Mouse (Mus musculus): ENCODE measurements around the gene Dnm1.

Gene Dnm1

GRCm38 (mm10) chr2:32339912-32340642 is 13.1 kb downstream of the Dnm1 start:
- no peak for DNase-seq (ENCODE audit: low spot score in 2 of 2)

DNA sequence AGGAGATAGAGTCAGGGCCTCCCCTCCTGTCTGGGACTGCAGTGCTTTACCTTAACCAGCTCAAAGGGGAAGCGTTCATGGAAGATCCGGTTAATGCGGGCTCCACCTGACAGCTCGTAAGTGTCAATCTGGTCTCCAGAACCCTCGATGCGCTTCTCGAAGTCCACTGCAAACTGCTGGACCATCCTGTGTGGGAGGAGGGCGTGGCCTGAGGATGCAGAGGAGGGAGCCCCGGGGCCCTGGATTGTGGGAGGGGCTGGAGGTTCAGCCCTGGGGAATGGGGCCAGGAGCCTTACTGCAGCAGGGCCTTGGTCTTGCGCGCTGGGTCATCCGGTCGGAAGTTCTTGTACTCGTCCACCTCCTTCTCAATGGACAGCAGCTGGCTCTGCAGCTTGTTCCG is 17.2 kb downstream of the Dnm1 start:
- DNase-seq (ENCODE audit: low spot score in 2 of 2) = no peak

- DNase-seq (ENCODE audit: low spot score in 2 of 2) = no peak
These were observed 21.0 kb downstream of the Dnm1 start for GRCm38 (mm10) chr2:32332159-32332558.

DNA sequence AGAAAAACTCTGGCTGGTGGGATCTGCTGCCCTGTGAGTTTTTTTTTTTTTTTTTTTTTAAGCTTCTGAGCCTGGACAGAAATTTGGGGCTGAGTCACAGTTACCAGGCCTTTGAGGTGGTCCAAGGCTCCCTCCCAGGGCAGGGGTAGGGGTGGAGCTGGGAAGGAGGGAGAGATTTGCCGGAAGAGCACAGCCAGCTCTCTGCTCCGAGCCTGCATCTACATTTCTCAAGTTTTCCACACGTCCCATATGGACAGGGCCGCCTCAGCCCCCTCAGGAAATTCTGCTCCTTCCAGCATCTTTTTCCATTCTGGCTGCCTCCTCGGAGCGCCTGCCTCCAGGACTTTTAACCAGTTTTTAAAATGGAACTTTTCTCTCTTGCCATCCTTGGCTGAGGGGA is 23.6 kb downstream of the Dnm1 start:
- no peak for DNase-seq (ENCODE audit: low spot score in 2 of 2)

GRCm38 (mm10) chr2:32328911-32329460 is 24.2 kb downstream of the Dnm1 start:
- no peak for DNase-seq (ENCODE audit: low spot score in 2 of 2)

DNA sequence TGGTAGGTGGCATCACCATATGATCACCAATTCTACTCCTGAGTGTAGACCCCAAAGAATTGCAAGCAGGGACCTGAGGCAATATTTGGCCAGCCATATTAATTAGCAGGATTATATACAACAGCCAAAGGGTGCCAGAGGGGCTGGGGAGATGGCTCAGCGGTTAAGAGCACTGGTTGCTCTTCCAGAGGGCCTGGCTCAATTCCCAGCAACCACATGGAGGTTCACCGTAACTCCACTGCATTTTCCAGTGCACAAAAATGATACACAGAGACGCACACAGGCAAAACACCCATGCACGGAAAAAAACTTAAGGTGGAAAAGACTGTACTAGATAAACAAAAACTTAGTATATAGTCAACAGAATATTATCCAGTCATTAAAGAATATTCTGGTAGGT is 25.9 kb downstream of the Dnm1 start:
- DNase-seq (ENCODE audit: low spot score in 2 of 2) = no peak

- no peak for DNase-seq (ENCODE audit: low spot score in 2 of 2)
These were observed 27.8 kb downstream of the Dnm1 start for GRCm38 (mm10) chr2:32325342-32325741.

DNA sequence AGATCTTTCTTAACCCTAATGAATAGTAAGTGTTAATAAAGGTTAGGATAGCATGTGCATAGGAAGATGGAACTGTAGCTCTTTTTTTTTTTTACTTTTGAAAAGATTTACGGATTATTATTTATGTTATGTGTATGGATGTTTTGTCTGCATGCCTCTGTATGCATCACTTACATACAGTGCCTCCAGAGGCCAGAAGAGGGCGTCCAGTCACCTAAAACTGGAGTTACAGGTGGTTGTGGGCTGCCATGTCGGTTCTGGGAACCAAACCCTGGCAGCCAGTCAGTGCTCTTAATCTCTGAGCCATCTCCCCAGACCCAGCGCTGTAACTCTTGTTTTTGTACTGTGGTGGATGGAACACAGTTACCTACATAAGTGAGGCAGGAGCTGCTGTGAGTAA is 28.8 kb downstream of the Dnm1 start:
- no peak for DNase-seq (ENCODE audit: low spot score in 2 of 2)

- no peak for DNase-seq (ENCODE audit: low spot score in 2 of 2)
These were observed 30.1 kb downstream of the Dnm1 start for GRCm38 (mm10) chr2:32322754-32323741.

GRCm38 (mm10) chr2:32321591-32322298 is 31.4 kb downstream of the Dnm1 start:
- no peak for DNase-seq (ENCODE audit: low spot score in 2 of 2)

GRCm38 (mm10) chr2:32320721-32321120 is 32.4 kb downstream of the Dnm1 start:
- no peak for DNase-seq (ENCODE audit: low spot score in 2 of 2)

DNA sequence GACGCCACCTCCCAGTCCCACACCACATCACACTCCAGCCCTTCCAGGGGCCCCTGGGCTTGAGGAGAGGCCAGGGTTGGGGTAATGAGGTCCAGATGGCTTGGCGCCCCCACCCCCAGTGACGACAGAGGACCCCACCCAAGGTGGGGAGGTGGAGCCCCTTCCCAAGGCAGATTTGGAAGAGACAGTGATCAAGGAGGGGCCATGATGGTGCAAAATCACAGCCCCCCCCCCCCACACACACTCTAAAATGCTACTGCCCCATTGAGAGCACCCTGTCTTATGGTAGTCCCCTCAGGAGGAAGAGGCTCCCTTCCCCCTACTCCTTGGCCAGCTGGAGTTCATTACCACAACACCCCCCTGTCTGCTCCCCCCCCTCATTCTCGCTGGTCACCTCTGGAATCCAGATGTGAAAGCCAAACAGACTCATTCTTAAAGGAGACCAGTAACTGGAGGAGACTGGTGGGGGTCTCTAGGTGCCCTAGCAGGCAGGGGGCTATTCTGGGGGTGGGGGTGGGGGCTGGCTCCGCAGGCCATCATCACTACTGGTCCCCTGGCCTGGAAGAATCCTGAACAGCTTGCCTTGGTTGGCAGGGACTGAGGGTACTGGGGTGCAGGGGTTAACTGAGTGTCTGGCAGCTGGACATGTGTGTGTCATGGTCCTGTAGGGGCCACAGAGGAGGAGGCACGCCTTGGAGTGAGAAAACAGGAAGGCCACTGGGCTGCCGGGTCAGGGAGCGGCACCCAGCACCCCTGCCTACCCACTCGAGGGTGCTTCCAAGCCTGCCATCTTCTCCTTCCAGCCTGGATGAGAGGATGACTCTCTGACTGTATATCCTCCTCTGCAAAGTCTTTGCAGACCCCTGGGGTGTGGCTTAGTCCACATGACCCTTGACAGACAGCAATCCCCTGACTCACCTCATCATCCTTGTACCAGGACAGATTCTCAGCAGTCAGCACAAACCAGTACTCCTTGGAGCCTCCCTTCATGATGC is 33.3 kb downstream of the Dnm1 start:
- DNase-seq (ENCODE audit: low spot score in 2 of 2) = peak; percentile 63 to 75

GRCm38 (mm10) chr2:32318709-32319585 is 34.2 kb downstream of the Dnm1 start:
- no peak for DNase-seq (ENCODE audit: low spot score in 2 of 2)

GRCm38 (mm10) chr2:32317791-32318417 is 35.2 kb downstream of the Dnm1 start:
- DNase-seq (ENCODE audit: low spot score in 2 of 2) = peak; percentile 80 to 81

DNA sequence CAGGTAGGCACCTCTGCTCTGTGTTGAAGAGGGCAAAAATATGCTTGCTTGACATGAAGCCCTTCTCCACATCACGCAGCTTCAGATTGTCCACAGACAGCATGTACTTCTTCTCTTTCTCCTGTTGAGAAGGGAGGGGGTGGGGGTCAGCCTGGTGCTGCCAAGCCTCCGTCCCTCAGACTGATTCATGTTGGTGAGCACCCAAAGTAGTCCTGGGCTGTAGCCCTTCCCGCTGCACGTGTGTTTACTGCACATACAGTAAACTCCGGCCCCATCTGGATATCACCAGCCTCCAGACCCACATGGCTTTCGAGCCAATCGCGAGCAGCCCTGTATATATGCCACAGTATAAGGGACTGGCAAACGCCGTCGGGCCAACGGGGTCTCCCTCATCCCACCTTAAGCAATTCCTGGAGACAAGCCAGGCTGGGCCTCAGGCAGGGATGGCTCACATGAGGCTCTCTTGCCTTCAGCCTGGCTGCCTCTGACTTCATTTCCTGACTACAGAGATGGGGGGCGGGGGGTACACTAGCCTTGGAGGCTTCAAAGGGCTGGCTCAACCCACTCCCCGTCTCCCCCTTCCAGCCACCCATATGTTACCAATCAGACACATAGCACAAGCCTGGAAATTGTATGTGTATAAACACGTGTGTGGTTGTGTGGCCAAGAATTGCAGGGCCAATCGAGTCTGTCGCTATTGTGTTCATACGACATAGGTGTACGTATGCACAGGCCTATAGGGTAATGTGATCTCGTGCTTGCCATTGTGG is 36.1 kb downstream of the Dnm1 start:
- DNase-seq (ENCODE audit: low spot score in 2 of 2) = peak in 1 of 2 experiments; percentile 50

DNA sequence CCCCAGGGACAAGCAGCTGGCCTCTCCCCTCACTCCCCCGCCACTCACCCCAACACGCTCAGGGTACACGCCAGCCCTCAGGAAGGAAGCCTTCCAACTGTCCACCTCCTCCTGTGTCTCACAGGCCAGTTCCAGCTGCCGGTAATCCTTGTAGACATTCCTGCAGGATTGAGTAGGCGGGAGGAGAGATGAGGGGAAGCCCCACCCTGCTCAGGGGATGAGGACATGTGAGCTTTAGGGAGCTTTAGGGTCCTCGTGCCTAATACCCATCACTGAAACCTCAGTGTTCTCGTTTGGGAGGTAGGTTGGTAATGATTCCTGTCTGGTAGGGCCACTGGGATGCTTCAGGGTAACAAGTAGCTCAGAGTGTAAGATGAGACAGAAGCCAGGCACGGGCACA is 37.4 kb downstream of the Dnm1 start:
- DNase-seq (ENCODE audit: low spot score in 2 of 2) = peak in 1 of 2 experiments; percentile 76

- no peak for DNase-seq (ENCODE audit: low spot score in 2 of 2)
These were observed 38.3 kb downstream of the Dnm1 start for GRCm38 (mm10) chr2:32314831-32315230.

DNA sequence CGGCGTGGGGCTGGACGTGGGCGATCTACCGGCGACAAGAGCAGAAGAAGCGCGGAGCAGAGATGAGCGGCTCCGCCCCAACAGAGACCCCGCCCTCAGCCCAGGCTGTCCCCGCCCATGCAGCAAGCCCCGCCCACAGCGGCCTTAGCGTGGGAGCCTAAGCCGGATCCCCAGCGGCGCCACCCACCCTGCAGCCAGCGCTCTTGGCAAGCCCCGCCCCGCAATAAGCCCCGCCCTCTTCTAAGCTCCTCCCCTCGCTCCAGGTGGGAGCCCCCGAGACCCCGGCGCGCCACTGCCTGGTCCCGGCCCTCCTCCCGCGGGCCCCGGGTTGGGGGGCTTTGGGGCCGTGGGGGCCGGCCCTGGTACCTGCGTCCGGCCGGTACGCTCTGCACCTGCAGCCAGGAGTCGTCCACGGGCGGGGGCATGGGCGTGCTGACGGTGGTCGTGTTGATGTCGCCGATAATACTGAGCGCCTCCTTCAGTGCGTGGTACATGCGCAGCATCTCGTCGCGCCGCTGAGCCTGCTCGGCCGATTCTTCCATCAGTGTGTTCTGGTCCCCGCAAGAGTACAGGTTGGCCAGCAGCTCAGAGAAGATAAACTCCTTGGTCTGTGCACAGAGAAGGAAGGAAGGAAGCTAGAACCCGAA is 40.7 kb downstream of the Dnm1 start:
- DNase-seq (ENCODE audit: low spot score in 2 of 2) = peak; percentile 83 to 91
